Mouse (Mus musculus) liver, adult (tissue): ENCODE measurements at regions not wholly inside any gene's neighbourhood (a gene's known extent, or its start where the extent isn't known, plus 50 kb on each side); places are given as distances from the start of the nearest gene placed in this dataset.

Experiments used
- GATA4 ChIP-seq: IDR thresholded peaks from 2 replicates; pipeline ENCODE4 v1.6.1; 2014; ENCODE audit warnings: mild to moderate bottlenecking, low read length; ENCODE audit not compliant: insufficient replicate concordance

- TF ChIP-seq GATA4 = no peak
Observed at GRCm38 (mm10) chr13:10930741-10931140, 570.1 kb upstream of the Chrm3 start.

- TF ChIP-seq GATA4 = no peak
Observed at GRCm38 (mm10) chr13:10914377-10914776, 553.7 kb upstream of the Chrm3 start.

- TF ChIP-seq GATA4 = no peak
Observed at GRCm38 (mm10) chr13:10909122-10909751, 548.6 kb upstream of the Chrm3 start.

GRCm38 (mm10) chr13:10867864-10868263 lies 507.2 kb upstream of the Chrm3 start:
- no peak for TF ChIP-seq GATA4

GRCm38 (mm10) chr13:10845212-10845611 lies 484.6 kb upstream of the Chrm3 start:
- TF ChIP-seq GATA4 = no peak

GRCm38 (mm10) chr13:10799351-10799913 lies 438.8 kb upstream of the Chrm3 start:
- no peak for TF ChIP-seq GATA4
